In genomic region chr17:22423952-22424617, GRCm38 (mm10) we compare ENCODE assay signal across 8 mouse cellular contexts. TPM values are rescaled to one million over a fixed set of nuclear protein-coding genes. Genes with fewer than 3 reads are reported as not detected.
DNase-seq lines count a peak whose midpoint lies in the region; ATAC-seq and TF ChIP-seq lines count a peak whose summit lies in the region.

Gene Zfp946 (plus strand): TSS chr17:22424222.

- H3K4me1 ChIP-seq in cortical plate, adult 2 months (ENCODE audit: control insufficient read depth, insufficient read depth, low read length): no peaks in the 10 kb centered on the region
- peaks cover 7% of the 10 kb centered on the region for H3K4me1 ChIP-seq in hindbrain, postnatal 0 days (ENCODE audit: insufficient read depth, low read length)

- peak within 1 kb of the TSS; percentile 74 for H3K4me3 ChIP-seq in cortical plate, adult 2 months (ENCODE audit: insufficient read depth, low read length)
- peak within 1 kb of the TSS; percentile 66 for H3K4me3 ChIP-seq in hindbrain, postnatal 0 days (ENCODE audit: low read length)

- peak within 1 kb of the TSS; percentile 77 for H3K4me2 ChIP-seq in hindbrain, postnatal 0 days (ENCODE audit: low read depth, low read length)

- no peaks in the 10 kb centered on the region for H3K27me3 ChIP-seq in hindbrain, postnatal 0 days (ENCODE audit: insufficient read depth, low read length)

- H3K9me3 ChIP-seq in hindbrain, postnatal 0 days (ENCODE audit: low read length): no peaks in the 10 kb centered on the region

- H3K27ac ChIP-seq in cortical plate, adult 2 months (ENCODE audit: insufficient read depth, low read length): no peak within 1 kb of the TSS
- H3K27ac ChIP-seq in hindbrain, postnatal 0 days: peak within 1 kb of the TSS; percentile 78

- no peak for TF ChIP-seq POLR2A in cortical plate, adult 2 months (IDR thresholded peaks at IDR 0.05; ENCODE audit: extremely low read depth, insufficient read depth, low read length)

- TF ChIP-seq CTCF in cortical plate, adult 2 months (IDR thresholded peaks at IDR 0.05; ENCODE audit: extremely low read depth, insufficient read depth, low read length): no peak
- TF ChIP-seq CTCF in hindbrain, postnatal 0 days (IDR thresholded peaks at IDR 0.05; ENCODE audit: low read depth): no peak

- peak; percentile 98 for ATAC-seq in hindbrain, postnatal 0 days

- under 1% methylated on average over 29 of the region's 29 CpGs for WGBS in hindbrain, postnatal 0 days

- DNase-seq in adipocyte (ENCODE audit: low spot score): peak; percentile 73
- DNase-seq in gastrocnemius, adult 8-10 months (ENCODE audit: low spot score in 2 of 2): peak; percentile 68 to 70
- peak; percentile 87 for DNase-seq in hindbrain, postnatal 0 days (ENCODE audit: low spot score)
- peak; percentile 76 to 80 for DNase-seq in left cerebral cortex, adult 18-20 months (ENCODE audit: low spot score in 2 of 2)
- DNase-seq in lung, postnatal 4 days: peak; percentile 86 to 88
- peak; percentile 94 for DNase-seq in retina, postnatal 1 day
- DNase-seq in thymus, postnatal 4 days: peak; percentile 79

- peak within 1 kb of the TSS; percentile 70 for H3K9ac ChIP-seq in hindbrain, postnatal 0 days (replicated peaks; ENCODE audit: low read length)

- H3K36me3 ChIP-seq in hindbrain, postnatal 0 days (ENCODE audit: insufficient read depth, low read length): no peaks in the 10 kb centered on the region

RNA-seq across cellular contexts. Expression of gene Zfp946, which starts in this region (rescaled TPM):
- polyA plus RNA-seq in cortical plate, adult 2 months (2012; rRNA removed): 9.3 and 10.2 TPM in 2 replicates
- total RNA-seq in gastrocnemius, adult 8-10 months (2022): 1 to 10 TPM; 3.5 to 5.4 (median 4.5) TPM
- total RNA-seq in hindbrain, postnatal 0 days (2014; rRNA removed): 7.2 and 8.5 TPM in 2 replicates
- 23.4 and 25.2 TPM in 2 replicates for polyA plus RNA-seq in hindbrain, postnatal 0 days (2015; fragmentation: Nextera tagmentation; extraction: Ambion mirVana)
- 10 to 100 TPM; 11.6 to 14.5 TPM for total RNA-seq in left cerebral cortex, adult 18-20 months (2021)
